Mouse (Mus musculus): ENCODE data around the gene Hoxa5.

DNA sequence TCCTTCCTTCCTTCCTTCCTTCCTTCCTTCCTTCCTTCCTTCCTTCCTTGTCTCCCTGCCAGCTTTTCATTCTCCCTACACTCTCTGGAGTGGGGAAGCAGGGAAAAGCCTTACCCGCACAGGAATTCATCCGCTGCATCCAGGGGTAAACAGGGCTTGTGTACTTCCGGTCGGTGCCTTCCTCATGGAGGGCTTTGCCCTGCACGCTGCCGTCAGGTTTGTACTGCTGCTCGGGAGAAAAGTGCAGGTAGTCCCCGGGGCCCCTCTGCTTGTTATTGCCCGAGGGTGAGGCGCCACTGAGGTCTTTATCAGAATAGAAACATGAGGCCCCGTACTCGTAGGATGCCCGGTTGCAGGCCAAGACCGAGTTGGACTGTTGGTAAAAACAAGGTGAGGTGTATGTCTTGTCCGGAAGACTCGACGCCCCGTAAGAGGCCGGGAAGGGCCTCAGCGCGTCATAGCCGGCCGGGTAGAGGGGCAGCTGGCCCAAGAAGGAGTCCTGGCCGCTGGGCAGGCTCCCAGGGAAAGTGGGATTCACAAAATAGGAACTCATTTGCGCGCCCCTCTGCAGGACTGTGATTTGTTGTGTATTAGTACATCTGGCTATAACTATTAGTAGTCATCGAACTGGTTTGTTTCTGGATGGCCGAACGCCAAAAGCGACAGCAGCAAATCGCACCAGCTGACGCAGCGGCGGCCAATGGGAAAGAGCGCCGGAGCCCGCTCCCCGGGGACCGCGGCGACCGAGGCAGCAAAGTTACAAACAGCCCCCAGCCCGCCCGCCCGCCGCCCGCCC lies 3.9 kb upstream of the Hoxa5 start, which contains the start of gene Hoxa6:
- TF ChIP-seq CTCF (IDR thresholded peaks at IDR 0.05; ENCODE audit: extremely low read depth, insufficient read depth, insufficient read length, insufficient replicate concordance) (no peak), POLR2A (IDR thresholded peaks at IDR 0.05; ENCODE audit: low read depth, low read length) (no peak)
